Mouse (Mus musculus): ENCODE results near the gene Paqr4. TPM values are rescaled to one million over a fixed set of nuclear protein-coding genes. Genes with fewer than 3 reads are reported as not detected.
A peak's percentile ranks its signal among the peaks of the same experiment; 100 is the strongest.

Paqr4 gene
- polyA plus RNA-seq, 1 experiment from 2014 or later, result 12.3 TPM

DNA sequence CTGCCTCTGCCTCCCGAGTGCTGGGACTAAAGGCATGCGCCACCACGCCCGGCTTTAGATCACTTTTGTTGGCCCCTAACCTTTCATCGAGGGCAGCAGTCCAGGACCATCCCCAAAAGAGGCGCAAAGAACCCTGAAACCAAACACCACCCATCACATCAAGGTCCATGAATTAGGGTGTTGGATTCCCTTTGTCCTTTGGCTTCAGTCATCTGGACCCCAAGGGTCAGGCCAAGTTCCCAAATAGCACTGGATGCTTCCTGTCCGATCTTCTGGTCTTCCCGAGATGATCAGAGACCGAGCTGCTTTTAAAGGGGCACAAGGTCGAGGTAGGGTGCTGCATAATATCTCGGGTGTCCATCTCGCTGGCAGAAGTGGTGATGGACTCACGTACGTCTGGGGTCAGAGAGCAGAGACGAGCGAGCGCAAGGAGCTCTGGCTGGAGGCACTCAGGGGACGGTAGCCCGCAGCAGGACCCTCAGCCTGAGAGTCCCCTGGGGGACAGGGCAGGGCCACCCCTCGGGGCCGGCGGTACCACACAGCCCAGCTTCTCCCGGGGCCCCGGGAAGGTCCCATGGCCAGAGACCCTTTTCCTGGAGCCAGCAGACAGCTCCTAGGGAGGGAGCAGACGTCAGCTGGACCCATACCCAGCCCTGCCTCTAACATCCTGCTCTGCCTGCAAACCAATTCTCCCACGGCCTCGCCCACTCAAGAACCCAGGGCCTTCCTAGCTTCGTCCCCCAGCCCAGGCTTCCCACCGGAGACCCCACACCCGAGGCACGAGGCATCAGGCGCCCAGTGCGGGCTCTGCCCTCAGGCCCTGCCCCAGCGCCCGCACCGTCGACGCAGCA is 917 bp upstream of the Paqr4 start:
- H3K4me3 ChIP-seq, result peak overlapping the region; percentile 35
- WGBS, result 42% methylated on average over 38 of the region's 38 CpGs
- H3K9ac ChIP-seq, result no peak overlapping the region
- H3K9me3 ChIP-seq, result no peaks in the 10 kb centered on the region
- H3K27ac ChIP-seq (replicated peaks), result no peak overlapping the region
- H3K36me3 ChIP-seq, result peaks cover 8% of the 10 kb centered on the region
- H3K27me3 ChIP-seq (replicated peaks), result peaks cover 88% of the 10 kb centered on the region
- H3K4me2 ChIP-seq, result no peak overlapping the region
- H3K4me1 ChIP-seq, result peaks cover 54% of the 10 kb centered on the region
- ATAC-seq (ENCODE audit: extremely low read depth, insufficient number of reproducible peaks, low FRiP score, low TSS enrichment), result no peak

DNA sequence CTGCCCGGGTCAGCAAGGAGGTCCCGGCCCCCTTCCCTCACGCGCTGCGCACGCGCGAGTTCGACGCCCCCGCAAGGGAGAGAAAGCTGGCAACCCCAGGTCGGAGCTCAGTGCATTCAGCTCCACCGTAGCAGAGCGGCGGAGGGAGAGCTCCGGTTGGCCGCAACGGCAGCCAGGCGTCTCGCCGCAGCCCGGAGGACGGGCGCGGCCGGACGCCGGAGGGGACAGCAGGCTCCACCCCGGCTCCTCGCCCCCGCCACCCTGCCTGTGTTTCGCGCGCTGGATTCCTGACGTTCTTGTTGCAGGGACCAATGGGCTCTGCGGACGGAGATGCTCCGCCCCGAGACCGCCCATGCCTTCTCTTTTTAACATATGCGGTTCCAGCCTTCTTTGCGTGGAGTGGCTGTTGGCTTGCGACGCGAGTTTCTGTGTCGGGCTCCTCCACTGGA is 507 bp downstream of the Paqr4 start:
- Histone ChIP-seq H3K9ac (peak overlapping the region; percentile 79), H3K4me3 (peak overlapping the region; percentile 72), H3K4me1 (peaks cover 40% of the 10 kb centered on the region), H3K36me3 (peaks cover 21% of the 10 kb centered on the region), H3K9me3 (no peaks in the 10 kb centered on the region), H3K27me3 (replicated peaks) (peaks cover 77% of the 10 kb centered on the region), H3K27ac (replicated peaks) (0 out of 2 replicates have a peak overlapping the region, but pooled peaks have one; percentile 56), H3K4me2 (peak overlapping the region; percentile 96)
- under 1% methylated on average over 46 of the region's 46 CpGs for WGBS
- ATAC-seq (ENCODE audit: extremely low read depth, insufficient number of reproducible peaks, low FRiP score, low TSS enrichment), result peak; percentile 58; the same call in 1 of the 2 replicates

DNA sequence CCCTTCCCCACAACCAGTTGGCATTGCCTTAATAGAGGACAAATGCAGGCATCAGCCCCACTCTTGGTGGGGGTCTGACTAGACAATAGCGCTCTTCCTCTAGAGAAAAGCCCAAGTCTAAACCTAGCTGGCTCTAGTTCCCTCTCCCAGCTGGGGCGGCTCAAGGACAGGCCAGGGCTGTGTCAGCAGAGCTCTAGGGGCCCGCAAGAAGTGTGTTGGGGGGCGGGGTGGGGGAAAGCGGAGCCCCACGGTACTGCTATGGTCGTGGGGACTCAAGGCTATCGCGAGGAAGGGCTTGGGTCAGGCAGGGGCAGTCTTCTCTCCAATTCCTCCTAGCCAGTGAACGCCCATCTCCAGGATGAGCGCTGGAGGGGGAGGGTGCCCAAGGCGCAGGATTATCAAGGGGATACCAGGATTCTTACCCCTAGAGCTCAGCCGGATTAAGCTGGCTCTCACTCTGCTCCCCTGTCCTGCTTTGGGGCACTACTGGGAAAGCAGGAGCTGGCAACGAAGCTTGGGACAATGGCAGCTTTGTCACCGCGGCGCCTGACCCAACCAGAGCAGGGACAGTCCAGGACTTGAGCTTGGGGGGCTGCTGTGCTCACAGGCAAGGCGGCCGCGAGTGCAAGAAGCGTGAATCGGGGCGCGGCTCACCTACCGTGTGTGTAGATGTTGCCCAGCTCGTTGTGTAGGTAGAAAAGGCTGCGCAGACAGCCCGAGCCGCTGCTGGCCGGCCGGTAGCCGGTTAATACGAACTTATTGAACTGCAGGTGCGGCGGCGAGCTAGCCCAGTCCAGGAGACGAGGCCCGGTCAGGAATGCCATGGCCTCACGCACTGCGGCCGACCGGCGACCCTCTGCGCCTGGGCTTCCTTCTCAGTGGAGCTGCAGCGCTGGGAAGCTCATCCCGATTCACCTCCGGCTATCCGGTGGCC is 1.2 kb downstream of the Paqr4 start:
- H3K9ac ChIP-seq, result peak overlapping the region; percentile 79
- peak overlapping the region; percentile 96 for H3K4me2 ChIP-seq
- under 1% methylated on average over 48 of the region's 48 CpGs for WGBS
- peaks cover 70% of the 10 kb centered on the region for H3K27me3 ChIP-seq (replicated peaks)
- peaks cover 28% of the 10 kb centered on the region for H3K36me3 ChIP-seq
- H3K4me1 ChIP-seq, result peaks cover 33% of the 10 kb centered on the region
- no peak for ATAC-seq (ENCODE audit: extremely low read depth, insufficient number of reproducible peaks, low FRiP score, low TSS enrichment)
- no peaks in the 10 kb centered on the region for H3K9me3 ChIP-seq
- H3K4me3 ChIP-seq, result peak overlapping the region; percentile 72
- H3K27ac ChIP-seq (replicated peaks), result peak overlapping the region; percentile 56; the same call in 1 of the 2 replicates

DNA sequence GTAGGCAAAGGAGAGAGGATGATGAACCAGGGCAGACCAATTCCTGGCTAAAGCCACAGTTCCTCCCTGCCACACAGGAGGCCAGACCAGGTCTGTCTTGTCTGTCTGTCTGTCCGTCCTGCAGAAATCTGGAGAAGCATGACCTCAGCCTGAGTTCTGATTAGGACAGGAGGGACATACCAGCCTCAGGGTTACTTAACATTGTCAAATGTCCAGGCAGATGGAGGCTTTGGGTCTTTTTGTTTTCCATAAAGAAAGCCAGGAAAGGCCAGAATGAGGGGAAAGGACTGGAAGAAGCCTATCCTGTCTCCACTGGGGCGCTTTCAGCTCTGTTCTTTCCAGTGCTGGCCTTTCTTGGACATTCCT is 1.8 kb downstream of the Paqr4 start:
- Histone ChIP-seq H3K4me2 (peak overlapping the region; percentile 96), H3K4me1 (peaks cover 33% of the 10 kb centered on the region), H3K9ac (peak overlapping the region; percentile 79), H3K27me3 (replicated peaks) (peaks cover 64% of the 10 kb centered on the region), H3K27ac (replicated peaks) (no peak overlapping the region), H3K9me3 (no peaks in the 10 kb centered on the region), H3K4me3 (peak overlapping the region; percentile 72), H3K36me3 (peaks cover 33% of the 10 kb centered on the region)
- WGBS, result 36% methylated on average over 2 of the region's 2 CpGs
- no peak for ATAC-seq (ENCODE audit: extremely low read depth, insufficient number of reproducible peaks, low FRiP score, low TSS enrichment)

DNA sequence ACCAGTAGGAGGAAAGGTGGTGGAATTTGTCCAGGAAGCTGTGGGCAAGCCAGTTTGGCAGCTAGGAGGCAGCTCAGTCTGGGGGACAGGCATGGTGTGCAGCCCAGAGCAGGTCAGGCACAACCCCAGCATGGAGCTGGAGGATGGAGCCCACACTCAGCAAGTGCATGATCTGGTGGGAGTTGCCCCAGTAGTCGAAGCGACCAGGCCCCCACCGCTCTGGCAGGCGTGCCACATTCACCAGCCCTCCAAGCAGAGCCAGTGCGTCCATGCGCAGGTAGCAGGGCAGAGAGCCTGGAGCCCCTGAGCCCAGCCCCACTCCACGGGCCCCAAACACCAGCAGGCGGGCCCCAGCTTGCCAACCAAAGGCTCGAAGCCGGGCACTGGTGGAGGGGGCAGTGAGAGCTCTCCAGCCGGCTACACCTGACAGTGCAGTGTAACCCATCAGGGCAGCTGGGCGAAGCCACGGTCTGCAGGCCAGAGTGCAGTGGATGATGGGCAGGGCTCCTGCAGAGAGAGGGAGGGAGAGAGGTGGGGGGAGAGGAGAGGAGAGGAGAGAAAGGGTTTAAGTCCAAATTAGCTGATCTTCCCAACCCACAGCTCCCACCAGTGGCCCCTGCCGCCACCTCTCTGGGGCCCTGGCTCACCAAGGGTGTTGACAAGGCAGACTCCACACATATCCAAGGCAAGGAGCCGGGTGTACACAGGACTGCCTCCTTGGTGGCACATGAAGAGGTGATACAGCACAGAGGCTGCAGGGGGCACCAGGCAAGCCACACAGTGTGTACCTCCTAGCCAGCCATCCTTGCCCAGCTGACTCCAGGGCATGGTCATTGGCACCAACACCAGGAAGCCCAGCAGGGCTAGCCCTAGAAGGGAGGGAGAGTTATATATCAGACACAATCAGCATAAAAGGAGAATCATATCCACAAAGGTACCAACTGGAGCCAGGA is 2.9 kb downstream of the Paqr4 start:
- Histone ChIP-seq H3K9me3 (no peaks in the 10 kb centered on the region), H3K9ac (no peak overlapping the region), H3K27me3 (replicated peaks) (peaks cover 53% of the 10 kb centered on the region), H3K36me3 (peaks cover 40% of the 10 kb centered on the region), H3K4me3 (no peak overlapping the region), H3K27ac (replicated peaks) (no peak overlapping the region), H3K4me1 (peaks cover 33% of the 10 kb centered on the region), H3K4me2 (no peak overlapping the region)
- no peak for ATAC-seq (ENCODE audit: extremely low read depth, insufficient number of reproducible peaks, low FRiP score, low TSS enrichment)
- WGBS, result 65% methylated on average over 15 of the region's 15 CpGs

- Histone ChIP-seq H3K9ac (no peak overlapping the region), H3K27me3 (replicated peaks) (peaks cover 29% of the 10 kb centered on the region), H3K4me1 (peaks cover 22% of the 10 kb centered on the region), H3K9me3 (no peaks in the 10 kb centered on the region), H3K36me3 (peaks cover 40% of the 10 kb centered on the region), H3K27ac (replicated peaks) (no peak overlapping the region), H3K4me2 (no peak overlapping the region), H3K4me3 (no peak overlapping the region)
- WGBS, result 68% methylated on average over 1 of the region's 1 CpGs
- ATAC-seq (ENCODE audit: extremely low read depth, insufficient number of reproducible peaks, low FRiP score, low TSS enrichment), result no peak
Measured at GRCm38 (mm10) chr17:23734341-23734740, 6.3 kb downstream of the Paqr4 start.

DNA sequence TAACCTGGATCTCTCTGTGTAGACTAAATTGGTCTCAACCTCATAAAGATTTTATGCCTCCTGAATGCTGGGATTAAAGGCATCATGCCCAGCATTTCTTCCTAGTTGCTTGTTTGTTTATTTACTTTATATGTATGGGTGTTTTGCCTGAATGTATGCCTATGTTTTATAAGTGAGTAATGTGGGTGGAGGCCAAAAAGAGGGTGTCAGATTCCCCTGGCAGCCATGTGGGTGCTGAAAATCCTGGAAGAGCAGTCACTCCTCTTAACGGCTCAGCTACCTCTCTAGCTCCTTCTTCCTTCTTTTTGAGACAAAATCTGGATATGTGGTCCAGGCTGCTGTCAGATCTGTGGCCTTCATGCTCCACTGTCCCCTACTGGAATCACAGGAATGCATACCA is 10.2 kb downstream of the Paqr4 start:
- 0 out of 2 replicates have a peak overlapping the region, but pooled peaks have one; percentile 14 for H3K9ac ChIP-seq
- no peaks in the 10 kb centered on the region for H3K9me3 ChIP-seq
- peaks cover 20% of the 10 kb centered on the region for H3K36me3 ChIP-seq
- H3K4me3 ChIP-seq, result no peak overlapping the region
- no peak overlapping the region for H3K27ac ChIP-seq (replicated peaks)
- H3K4me2 ChIP-seq, result no peak overlapping the region
- H3K4me1 ChIP-seq, result peaks cover 22% of the 10 kb centered on the region
- no peak for ATAC-seq (ENCODE audit: extremely low read depth, insufficient number of reproducible peaks, low FRiP score, low TSS enrichment)
- no peaks in the 10 kb centered on the region for H3K27me3 ChIP-seq (replicated peaks)
- WGBS, result 53% methylated on average over 1 of the region's 1 CpGs

- Histone ChIP-seq H3K4me3 (peak overlapping the region; percentile 76), H3K27ac (replicated peaks) (peak overlapping the region; percentile 90), H3K4me1 (peaks cover 20% of the 10 kb centered on the region), H3K36me3 (no peaks in the 10 kb centered on the region), H3K4me2 (peak overlapping the region; percentile 73), H3K9ac (peak overlapping the region; percentile 87), H3K9me3 (no peaks in the 10 kb centered on the region), H3K27me3 (replicated peaks) (no peaks in the 10 kb centered on the region)
- WGBS, result under 1% methylated on average over 20 of the region's 20 CpGs
- ATAC-seq (ENCODE audit: extremely low read depth, insufficient number of reproducible peaks, low FRiP score, low TSS enrichment), result peak; percentile 83
Measured at GRCm38 (mm10) chr17:23726758-23727142, 13.9 kb downstream of the Paqr4 start.

DNA sequence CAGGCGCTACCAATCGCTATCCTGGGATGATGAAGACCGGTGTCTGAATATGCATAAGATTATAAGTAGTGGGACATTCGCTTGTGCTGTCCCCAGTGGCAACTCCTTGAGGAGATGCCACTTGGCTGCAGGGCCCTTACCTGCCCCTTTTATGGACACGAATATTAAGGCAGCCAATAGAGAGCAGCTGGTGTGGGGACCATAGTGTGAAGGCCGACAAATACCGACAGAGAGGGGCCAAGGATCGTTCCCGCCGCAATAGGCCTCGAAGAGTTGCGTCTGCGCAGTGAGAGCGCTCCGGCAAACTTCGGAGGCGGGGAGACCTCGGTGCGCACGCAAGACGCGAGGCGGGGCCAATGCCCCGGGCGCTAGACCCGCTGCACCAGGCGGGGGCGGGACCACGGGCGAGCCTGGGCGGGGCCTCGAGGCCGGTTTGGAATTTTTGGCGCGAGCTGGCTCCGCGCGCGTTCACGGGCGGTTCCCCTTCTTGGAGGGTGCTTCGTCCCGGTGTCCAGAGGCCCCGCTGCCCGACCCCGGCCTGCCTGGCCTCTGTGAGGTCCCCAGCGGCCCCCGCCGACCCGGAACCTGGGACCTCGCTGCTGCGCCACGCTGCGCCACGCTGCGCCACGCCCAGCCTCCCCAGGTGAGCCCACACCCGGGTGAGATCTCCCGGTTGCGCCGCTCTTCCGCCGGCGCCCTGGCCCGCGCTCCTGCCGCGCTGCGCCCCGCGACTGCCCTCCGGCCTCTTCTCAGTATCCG is 14.5 kb downstream of the Paqr4 start, which contains the start of gene Pkmyt1:
Pkmyt1 (plus strand) TSS at position 338 of the 759 bp plus-strand sequence.
- Histone ChIP-seq H3K9ac (peak within 1 kb of the TSS; percentile 87), H3K27me3 (replicated peaks) (no peaks in the 10 kb centered on the region), H3K4me3 (peak within 1 kb of the TSS; percentile 76), H3K36me3 (no peaks in the 10 kb centered on the region), H3K4me1 (peaks cover 20% of the 10 kb centered on the region), H3K4me2 (peak within 1 kb of the TSS; percentile 73), H3K27ac (replicated peaks) (peak within 1 kb of the TSS; percentile 90), H3K9me3 (no peaks in the 10 kb centered on the region)
- peak; percentile 89 for ATAC-seq (ENCODE audit: extremely low read depth, insufficient number of reproducible peaks, low FRiP score, low TSS enrichment)
- 1% methylated on average over 71 of the region's 73 CpGs for WGBS

- Histone ChIP-seq H3K4me2 (peak overlapping the region; percentile 73), H3K9me3 (no peaks in the 10 kb centered on the region), H3K27me3 (replicated peaks) (0 out of 2 replicates have a peak, but pooled peaks cover 3% of the 10 kb centered on the region), H3K36me3 (no peaks in the 10 kb centered on the region), H3K27ac (replicated peaks) (peak overlapping the region; percentile 59), H3K4me1 (peaks cover 17% of the 10 kb centered on the region), H3K4me3 (peak overlapping the region; percentile 76), H3K9ac (peak overlapping the region; percentile 79)
- no peak for ATAC-seq (ENCODE audit: extremely low read depth, insufficient number of reproducible peaks, low FRiP score, low TSS enrichment)
- 60% methylated on average over 4 of the region's 4 CpGs for WGBS
Measured at GRCm38 (mm10) chr17:23725477-23725876, 15.2 kb downstream of the Paqr4 start.
